Mouse (Mus musculus) intestine, embryonic 15.5 days (tissue): ENCODE measurements around the gene Spock2. TPM values are rescaled to one million over a fixed set of nuclear protein-coding genes. Genes with fewer than 3 reads are reported as not detected.

Experiments used
- polyA plus RNA-seq: library from polyadenylated mRNA; unstranded; fragments of >200 nt; fragmentation: Nextera tagmentation; extraction: Ambion mirVana; gene quantifications from 2 replicates; pipeline ENCODE4 v1.2.1, GENCODE M21; 2015

Spock2 gene
- polyA plus RNA-seq, 1 experiment from 2014 or later = 3.7 TPM

Other genes starting within 250 kb of the Spock2 start
- gene Dnajb12, start 226.7 kb upstream of the Spock2 start, polyA plus RNA-seq = 24.5 and 25.2 TPM in 2 replicates
- gene Ddit4, start 154.4 kb upstream of the Spock2 start, polyA plus RNA-seq = 35.4 and 35.7 TPM in 2 replicates
- gene Ascc1, start 103.4 kb upstream of the Spock2 start, polyA plus RNA-seq = 45.2 and 45.3 TPM in 2 replicates
- gene Anapc16, start 103.1 kb upstream of the Spock2 start, polyA plus RNA-seq = 99.9 and 101 TPM in 2 replicates
- 1.9 TPM in 2 replicates for gene Chst3, start 113.0 kb downstream of the Spock2 start, polyA plus RNA-seq
- 144 and 147 TPM in 2 replicates for gene Psap, start 171.4 kb downstream of the Spock2 start, polyA plus RNA-seq
- 7.2 and 9.0 TPM in 2 replicates for gene Vsir, start 240.6 kb downstream of the Spock2 start, polyA plus RNA-seq